Mouse (Mus musculus) adrenal gland, postnatal 14 days (tissue): ENCODE results near the gene Nav2. TPM values are rescaled to one million over a fixed set of nuclear protein-coding genes. Genes with fewer than 3 reads are reported as not detected.

Experiments
- DNase-seq: peaks from one replicate; pipeline ENCODE4 v3.0.0; 2021; ENCODE audit warnings: mixed read lengths
- total RNA-seq: library from RNA; stranded (reverse); gene quantifications from 2 replicates; pipeline ENCODE4 v1.2.3, GENCODE M21; 2021

Nav2 gene
- total RNA-seq, 1 experiment from 2014 or later, result 14.2 TPM

DNA sequence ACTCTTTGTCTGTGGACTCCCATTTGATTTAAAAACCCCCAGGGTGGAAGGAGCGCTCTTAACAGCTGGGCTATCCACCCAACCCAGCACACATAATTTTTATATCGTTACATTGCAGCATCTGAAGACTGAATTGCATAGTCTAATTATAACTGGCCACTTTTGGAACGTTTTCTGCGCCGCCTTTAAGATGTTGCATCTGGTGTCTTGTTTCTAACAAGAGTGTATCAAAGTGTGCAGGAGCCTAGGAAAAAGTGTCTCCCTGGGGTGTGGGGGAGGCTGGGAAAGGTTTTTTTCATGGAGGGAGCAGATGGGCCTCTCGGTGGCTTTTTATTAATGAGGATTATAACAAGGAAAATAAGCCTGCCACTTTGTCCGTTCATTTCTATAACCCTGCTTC, 661.1 kb downstream of the Nav2 start:
- no peak for DNase-seq

DNA sequence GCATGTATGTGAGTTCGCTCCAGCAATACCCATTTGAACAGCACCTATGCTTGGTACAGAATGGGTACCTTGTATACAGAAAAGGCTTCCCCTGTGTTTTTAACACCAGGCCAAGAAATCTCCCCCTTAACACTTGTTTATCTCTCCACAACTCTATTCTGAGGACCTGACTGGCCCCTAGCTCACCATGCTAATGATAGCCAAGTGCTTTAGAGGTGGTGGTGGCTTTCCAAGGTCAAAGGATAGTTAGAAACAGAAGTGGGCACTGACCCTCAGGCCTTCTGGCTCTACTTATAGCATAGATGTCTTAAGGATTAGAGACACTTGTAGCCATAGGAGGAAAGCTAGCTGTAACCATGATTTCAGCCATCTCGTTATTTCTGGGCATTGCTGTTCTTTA, 663.1 kb downstream of the Nav2 start:
- no peak for DNase-seq

DNA sequence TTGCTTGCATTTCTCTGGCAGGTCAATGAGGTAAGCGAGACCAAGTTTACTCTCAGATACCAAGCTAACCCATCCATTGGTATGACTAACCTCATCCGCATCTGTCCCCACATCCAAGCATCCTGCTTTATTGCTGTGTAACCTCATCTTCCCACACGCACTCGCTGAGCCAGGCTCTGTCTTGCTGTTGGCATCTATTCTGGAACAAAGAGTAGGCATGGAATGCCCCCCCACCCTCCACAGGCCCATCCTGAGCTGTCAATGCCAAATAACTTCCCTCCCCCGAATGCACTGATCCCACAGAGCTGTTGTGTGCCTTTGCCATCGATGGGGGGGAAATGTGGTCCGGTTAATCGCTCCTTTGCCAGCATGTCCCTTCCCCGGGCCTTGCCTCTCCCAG, 666.7 kb downstream of the Nav2 start:
- DNase-seq, result no peak

DNA sequence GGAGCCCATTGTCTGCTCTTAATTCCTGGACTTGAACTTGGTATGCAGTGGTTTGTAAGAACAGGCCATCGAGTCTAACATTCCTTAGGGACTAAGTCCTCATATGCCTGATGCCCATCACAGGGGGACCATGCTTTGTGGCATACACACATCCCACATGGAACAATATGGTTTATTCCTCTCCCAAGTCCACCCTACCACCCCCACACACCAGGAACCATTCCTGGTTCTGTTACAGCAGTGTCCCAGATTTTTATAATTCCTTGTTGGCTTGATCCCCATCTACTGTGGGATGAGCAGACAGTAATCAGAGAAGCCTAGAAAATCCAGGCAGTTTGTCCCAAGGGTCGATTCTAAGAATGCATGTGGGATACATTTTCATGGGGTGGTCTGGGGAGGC, 668.6 kb downstream of the Nav2 start:
- DNase-seq, result no peak

DNA sequence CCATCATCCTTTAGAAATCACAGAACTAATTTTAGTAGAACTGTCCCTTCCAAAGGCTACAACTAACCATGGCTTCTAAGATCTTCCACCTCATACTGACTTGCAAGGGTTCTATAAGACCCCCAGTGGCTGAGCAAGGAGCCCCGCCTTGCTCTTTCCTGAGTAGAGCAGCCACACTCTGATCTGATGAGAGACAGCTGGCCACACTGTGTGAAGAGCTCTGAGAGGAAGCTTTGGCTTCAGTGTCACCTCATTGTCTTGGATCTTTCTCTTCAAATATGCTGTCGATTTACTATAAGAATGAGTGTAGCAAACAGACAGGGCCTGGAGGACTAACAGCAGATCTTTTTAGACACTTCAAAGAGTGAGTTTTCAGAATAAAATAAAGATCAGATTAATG, 673.4 kb downstream of the Nav2 start:
- no peak for DNase-seq

DNA sequence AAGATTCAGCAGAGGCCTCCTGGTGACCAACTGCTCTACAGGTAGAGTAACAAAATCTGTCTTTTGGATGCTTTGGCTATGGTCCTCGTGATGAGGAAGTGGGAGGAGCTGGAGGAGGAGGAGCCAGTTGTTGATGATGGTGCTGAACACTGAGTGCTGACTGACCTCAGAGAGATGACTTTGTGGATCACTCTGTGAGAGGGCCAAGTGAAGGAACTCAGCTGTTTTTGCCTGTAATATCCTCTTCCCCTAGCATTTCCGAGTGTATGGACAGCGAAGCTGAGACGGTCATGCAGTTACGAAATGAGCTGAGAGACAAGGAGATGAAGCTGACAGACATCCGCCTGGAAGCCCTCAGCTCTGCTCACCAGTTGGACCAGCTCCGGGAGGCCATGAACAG, 674.0 kb downstream of the Nav2 start:
- DNase-seq, result no peak

DNA sequence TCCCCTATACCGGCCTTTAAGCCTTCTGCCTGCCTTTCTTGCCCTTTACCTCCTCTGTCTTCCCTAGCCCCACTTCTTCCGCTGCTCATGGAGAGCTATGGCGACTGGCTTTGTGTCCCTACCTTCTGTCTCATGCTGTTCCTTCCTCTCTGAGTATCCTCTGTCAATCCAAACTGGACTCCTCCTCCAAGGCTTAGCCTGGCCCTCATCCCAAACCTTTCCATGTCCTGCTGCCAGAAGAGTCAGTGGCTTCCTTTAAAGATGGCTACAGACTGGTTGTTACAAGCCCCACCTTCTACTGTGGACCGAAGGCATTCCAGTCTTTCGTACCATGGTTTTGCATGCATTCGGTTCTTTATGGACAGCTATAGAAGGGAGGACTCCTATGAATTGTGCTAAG, 674.7 kb downstream of the Nav2 start:
- no peak for DNase-seq

DNA sequence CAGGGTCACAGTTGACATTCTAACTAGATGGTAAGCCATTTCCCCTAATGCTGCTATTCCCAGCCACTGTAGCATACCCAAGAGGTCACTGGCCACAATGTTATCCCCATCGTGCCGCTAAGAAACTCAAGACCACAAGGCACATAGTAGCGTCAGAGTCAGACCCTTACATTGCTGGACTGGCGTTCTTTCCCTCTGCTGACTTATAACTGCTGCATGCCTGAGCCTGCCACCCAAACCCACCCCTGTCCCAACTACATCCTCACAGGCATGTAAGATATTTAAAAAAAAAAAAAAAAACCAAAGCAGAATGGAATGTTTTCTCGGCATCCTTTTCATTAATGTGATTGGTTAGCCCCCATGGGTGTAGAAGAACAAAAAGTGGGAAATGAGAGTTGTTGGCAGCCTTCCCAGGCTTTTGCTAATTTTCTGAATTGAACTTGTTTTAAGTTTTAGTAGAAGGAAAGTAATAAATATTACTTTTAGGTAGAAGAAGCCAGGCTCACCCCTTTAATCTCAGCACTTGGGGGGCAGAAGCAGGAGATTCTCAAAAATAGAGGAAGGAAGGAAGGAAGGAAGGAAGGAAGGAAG, 678.1 kb downstream of the Nav2 start:
- no peak for DNase-seq

DNA sequence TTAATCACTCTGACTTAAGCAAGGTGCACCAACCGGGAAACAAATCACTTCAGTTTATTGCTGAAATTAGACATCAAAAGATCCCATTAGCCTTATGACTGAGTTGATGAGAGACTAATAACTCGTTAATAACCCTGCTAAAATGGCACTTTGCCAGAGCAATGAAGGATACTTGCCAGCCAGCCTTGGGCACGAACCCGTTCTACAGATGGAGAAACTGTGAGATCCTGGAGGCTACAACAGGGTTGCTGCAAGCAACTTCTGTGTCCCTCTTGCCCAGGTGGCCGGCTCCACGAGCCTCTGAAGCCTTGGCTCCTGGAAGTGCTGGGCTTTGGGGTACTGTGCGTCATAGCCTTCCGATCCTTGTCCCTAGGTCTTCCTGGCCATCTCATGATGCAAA, 681.1 kb downstream of the Nav2 start:
- DNase-seq, result no peak

DNA sequence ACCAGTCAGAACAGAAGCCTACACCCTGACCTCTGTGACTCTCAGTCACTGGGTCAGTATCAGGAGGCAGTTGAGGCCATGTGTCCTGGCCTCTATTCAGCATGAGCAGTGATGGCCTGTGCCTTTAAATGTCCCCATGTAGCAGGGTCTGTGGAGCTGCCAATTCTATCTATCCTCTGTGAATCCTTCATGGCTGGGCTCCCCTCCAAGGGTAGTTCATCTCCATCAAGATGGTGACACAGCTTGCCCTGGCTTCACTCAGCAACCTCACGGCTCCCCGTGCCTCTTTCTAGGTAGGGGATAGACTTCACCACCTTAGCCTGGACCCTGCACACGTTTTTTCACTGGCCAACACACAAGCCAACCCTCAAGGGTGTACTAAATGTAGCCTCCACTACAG, 689.3 kb downstream of the Nav2 start:
- DNase-seq, result no peak

DNA sequence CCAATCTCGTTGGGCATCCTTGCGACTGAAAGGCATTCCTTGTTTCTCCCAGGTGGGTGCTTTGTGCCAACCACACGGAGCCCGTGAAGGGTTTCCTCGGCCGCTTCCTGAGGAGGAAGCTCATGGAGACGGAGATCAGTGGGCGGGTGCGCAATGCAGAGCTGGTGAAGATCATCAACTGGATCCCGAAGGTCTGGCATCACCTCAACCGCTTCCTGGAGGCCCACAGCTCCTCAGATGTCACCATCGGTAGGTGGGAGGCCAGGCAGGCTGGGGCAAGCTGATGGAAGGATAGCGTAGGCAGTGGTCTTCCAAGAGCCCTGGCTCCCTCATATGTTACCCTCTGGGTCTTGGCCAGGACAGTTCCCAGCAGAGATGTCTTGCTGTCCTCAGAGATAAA, 689.7 kb downstream of the Nav2 start:
- DNase-seq, result no peak

DNA sequence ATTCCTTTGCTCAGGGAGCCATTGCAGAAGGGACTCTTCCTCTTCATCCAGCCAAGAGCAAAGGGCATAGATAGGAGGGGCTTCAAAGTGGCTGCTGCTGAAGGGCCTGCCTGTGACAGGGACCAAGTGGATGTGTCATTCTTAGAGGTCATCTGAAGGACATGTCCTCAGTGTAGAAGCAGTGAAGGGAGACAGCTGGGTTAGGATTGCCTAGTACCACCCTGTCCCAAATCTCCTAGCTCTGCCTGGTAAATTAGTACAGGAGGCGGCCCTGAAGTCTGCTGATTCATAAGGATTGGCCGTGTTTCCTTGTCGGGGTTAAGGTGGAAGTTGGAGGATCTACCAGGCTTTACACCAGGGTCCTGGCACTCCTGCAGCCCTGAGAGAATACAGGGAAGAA, 691.4 kb downstream of the Nav2 start:
- DNase-seq, result no peak

DNA sequence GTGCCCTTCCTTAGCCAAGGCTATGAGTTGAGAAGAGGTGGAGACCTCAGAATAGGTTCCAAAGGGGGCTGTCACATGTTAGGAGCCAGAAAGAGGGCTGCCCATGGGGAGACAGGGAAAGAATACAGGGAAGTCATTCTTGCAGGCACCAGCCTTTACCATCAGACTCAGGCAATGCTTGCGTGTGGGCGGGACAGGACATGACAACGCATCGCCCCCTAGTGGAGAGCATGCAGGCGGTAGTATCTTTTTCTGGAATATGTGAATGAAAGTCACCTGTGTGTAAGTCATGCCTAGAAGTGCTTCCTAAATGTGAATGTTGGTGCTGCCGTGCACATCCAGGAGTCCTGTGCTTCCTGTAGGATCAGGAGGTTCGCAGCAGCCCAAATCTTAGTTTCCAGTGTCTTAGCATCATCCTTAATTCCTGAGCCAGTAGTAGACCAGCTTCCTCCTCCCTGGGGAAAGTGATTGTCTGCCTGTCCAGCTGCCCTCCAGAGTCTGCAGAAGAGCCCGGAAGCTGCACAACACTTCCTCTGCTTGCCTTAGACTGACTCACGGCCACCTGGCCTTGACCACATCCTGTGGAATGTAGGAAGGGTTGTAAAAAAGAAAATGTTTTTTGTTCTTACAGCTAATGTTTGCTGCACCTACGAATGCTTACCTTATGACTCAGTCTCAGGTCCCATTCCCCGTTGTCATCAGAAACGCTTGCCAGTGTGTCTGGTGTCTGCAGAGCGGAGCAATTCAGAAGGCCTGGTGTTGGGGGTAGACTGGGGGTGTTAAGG, 692.9 kb downstream of the Nav2 start:
- DNase-seq, result peak; percentile 85

DNA sequence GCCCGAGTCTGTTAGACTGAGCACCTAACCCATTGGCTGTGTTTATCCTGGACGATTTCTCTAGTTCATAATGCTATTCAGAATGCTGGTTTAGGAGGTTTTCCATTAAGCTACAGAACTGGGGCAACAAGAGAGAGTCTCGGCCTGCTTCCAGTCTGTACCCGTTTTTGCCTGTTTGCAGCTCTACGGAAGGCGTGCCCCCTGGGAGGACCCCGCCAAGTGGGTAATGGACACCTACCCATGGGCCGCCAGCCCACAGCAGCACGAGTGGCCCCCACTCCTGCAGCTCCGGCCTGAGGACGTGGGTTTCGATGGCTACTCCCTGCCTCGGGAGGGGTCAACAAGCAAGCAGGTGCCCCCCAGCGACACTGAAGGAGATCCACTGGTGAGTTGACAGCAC, 695.7 kb downstream of the Nav2 start:
- no peak for DNase-seq

DNA sequence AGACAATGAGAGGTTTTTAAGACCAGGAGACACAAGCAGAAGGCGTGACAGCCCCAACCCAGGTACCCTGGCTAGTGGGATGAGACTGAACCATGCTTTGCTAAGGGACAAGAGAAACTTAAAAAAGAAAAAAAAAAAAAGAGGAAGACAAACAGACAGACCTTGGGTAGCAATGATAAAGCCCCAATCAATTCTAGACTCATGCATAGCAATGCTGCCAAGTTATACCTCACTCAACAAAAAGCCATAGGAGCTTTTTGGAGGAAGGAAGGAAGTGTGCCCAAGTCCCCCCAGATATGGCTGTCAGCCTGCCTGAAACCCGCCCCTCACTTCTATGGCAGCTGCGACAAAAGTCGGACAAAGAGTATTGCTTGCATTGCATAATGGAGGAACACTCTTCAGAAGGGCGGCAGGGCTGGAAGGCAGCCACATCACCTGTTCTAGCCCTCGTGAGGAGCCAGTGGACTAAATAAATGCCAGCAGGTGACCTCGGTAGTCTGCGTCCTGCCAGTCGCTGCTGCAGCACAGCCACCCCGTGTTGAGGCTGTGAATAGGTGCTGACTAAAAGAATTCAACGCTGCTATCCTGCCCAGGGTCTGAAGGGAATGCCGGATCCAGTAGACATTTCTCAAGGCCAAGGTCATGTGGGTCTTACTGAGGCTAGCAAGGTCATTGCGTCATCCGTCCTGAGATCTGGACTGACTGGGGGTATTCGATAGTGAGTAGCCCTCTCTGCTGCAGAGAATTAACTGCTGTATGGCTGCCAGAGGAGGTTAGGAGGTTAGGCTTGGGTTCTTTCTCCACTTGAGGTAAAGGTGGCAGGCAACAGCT, 696.7 kb downstream of the Nav2 start:
- peak; percentile 53 for DNase-seq

DNA sequence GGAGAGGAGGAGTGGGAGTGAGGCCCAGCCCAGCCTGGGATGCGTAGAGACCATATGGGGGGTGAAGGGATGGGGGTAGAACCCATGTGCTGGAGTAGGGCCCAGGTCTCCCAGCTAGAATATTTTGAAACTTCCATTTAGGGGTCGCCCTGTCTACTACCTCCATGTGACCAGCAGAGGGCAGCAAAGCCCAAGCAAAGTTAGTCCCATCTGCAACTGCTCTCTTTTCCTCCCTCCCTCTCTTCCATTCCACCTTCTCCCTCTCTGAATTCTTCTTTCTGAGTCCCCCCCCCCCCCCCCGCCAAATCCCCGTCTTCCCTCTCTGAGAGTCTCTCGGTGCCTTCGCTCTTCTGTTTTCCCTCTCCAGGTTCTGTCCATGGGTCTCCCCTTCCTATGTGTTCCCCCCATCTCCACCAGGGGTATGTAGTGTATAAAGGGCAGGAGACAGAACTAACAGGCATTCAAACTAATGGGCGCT, 707.8 kb downstream of the Nav2 start:
- DNase-seq, result peak; percentile 78

DNA sequence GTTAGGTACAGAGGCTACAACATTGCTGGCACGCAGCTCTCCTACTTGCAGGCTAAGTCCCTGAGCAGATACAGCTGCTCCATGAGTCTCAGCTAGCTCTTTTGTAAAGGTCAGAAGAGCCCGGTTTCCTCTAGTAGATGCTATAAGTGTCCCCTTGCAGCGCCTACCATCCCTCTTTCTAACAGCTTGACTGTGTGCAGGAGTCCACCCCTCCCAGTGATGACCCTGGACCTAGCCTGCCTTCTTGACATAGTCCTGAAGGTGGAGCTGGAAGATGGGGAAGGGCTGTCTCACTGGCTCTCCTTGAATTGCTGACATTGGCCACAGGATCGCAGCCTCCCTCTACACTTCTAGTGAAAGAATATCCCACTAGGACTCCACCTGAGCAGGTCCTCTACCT, 708.6 kb downstream of the Nav2 start:
- DNase-seq, result no peak

DNA sequence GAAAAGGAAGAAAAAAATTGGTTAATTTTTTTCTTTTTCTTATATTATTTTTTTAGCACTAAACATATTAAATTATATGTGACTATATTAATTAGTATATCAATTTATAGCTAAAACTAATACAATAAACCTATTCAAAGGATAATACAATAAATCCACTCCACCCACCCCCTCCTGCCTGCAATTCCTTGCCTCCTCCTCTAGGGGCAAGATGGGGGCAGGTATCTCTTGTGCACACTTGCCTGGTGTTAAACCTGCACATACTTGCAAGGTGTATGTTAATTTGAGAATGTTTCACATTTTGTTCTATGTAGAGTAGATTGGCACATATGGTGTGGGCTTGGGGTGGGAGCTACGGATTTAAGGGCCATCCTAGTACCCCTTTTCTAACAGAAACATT, 711.6 kb downstream of the Nav2 start:
- no peak for DNase-seq

DNA sequence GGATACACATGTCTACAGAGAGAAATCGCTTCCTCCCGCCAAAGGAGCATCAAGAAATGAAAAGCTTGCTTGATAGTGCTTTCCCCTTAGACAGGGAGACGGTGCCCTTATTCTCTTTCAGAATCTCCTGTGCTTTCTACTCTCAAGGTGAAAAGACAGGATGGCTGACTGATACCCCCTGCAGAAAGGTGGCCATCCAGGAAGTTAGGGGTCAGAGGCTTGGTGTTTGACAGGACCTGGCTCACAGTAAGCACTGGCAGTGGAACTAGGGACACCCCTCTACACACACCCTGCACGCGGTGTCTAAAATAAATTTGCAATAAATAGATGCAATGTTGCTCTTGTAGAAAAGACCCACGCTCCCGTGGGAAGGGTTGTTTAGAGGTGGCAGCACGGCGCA, 723.4 kb downstream of the Nav2 start:
- no peak for DNase-seq

DNA sequence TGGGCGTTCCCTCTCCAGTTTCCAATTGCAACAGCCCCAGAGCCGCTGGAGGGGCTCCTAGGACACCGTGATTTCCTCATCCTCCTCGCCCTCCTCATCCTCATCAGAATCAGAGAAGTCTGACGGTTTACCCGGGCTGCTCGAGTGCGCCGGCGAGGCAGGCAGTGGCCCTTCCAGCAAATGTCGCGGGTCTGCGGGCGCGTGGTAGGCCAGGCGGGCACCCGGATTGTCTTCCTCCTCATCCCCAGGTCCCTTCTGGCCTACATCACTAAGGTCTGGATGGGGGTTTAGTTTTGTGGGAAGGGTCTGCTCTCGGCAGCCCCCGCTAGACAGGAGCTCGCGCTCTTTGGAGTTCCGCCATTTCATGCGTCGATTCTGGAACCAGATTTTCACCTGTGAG, 723.9 kb downstream of the Nav2 start:
- DNase-seq, result no peak

DNA sequence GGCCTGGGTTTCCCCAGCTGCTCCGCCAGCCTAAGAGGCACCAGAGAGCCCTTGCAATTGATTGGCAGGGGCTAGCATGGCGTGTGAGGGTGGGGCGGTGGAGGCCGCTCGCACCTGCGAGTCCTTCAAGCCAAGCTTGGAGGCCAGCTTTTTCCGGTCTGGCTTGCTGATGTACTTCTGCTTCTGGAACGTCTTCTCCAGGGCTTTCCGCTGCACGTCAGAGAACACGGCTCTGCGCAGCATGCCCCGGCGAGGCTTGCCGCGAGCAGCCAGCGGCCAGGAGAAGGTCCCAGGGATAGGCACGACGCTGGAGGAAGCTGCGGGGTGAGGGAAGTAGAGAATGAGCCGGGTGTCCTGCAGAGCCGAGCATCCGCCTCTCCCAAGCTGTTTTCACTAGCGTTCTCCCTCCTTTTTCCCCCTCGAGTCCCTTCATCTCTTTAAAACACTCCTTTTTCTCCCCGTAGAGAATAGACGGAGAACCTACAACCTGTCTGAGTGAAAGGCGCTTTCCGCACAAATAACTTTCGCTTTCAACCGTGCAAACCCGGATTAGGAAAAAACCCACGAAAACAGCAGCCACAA, 725.0 kb downstream of the Nav2 start:
- DNase-seq, result peak; percentile 37

DNA sequence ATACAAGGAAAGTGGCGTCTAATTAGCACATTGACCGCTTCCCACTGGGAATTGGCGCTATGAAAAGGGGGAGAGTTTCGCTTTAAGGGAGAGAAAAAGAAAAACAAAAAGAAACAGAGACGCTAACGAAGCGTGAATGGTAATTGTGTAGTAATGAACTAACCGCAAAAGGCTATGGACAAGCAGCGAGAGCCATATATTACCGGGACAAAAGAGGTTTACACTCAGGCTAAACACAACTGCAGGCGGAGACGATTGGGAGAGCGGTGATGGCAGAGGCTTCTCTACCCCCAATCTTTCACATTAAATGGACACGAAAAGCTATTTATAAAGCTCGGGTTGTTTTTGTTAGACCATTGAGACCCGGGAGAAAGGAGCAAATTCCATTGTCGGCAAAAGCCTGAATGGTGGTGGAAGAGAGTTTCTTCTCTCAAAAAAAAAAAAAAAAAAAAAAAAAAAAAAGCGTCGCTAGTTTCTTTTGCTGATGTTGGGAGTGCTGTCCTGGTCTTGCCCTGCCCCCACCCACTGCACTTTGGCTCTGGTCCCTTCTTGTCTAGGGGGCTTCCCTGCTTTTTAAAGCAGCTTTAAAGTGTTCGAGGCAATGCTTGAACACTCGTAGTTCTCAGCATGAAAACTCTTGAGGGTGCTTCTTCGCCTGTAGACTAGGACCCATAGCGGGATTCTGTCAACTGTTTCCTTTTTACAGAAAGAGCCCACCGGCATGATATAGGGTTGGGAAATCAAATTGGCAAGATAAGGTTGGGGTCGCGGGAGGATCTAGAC, 726.0 kb downstream of the Nav2 start:
- no peak for DNase-seq
